Mouse (Mus musculus) limb, embryonic 12.5 days (tissue): Measurements from ENCODE around the gene Fads2. TPM values are rescaled to one million over a fixed set of nuclear protein-coding genes. Genes with fewer than 3 reads are reported as not detected.

Experiments used
- ATAC-seq: fragments of 200-750 bp; cut with Nextera tagmentation; 2 replicates; pipeline ENCODE4 v1.8.0; 2017; ENCODE audit warnings: low read depth, moderate TSS enrichment; ENCODE audit not compliant: insufficient number of reproducible peaks, insufficient read depth, low FRiP score, low TSS enrichment
- H3K27ac ChIP-seq: fragments of 300-500 bp; sonication (generic); 2 replicates; pipeline ENCODE4 v1.5.1; 2016; ENCODE audit warnings: mild to moderate bottlenecking, moderate library complexity
- H3K27me3 ChIP-seq: fragments of 300-500 bp; sonication (generic); 2 replicates; pipeline ENCODE4 v1.6.1; 2016; ENCODE audit warnings: mild to moderate bottlenecking, moderate library complexity
- H3K36me3 ChIP-seq: fragments of 300-500 bp; sonication (generic); 2 replicates; pipeline ENCODE4 v1.6.1; 2016; ENCODE audit warnings: mild to moderate bottlenecking, moderate library complexity
- H3K4me1 ChIP-seq: fragments of 300-500 bp; sonication (generic); replicated peaks from 2 replicates; pipeline ENCODE4 v1.6.1; 2016
- H3K4me2 ChIP-seq: fragments of 300-500 bp; sonication (generic); 2 replicates; pipeline ENCODE4 v1.6.1; 2016; ENCODE audit warnings: mild to moderate bottlenecking, moderate library complexity
- H3K4me3 ChIP-seq: fragments of 300-500 bp; sonication (generic); replicated peaks from 2 replicates; pipeline ENCODE4 v1.5.1; 2016; ENCODE audit warnings: mild to moderate bottlenecking
- H3K9ac ChIP-seq: fragments of 300-500 bp; sonication (generic); replicated peaks from 2 replicates; pipeline ENCODE4 v1.6.1; 2016; ENCODE audit warnings: mild to moderate bottlenecking, moderate library complexity
- H3K9me3 ChIP-seq: fragments of 300-500 bp; sonication (generic); 2 replicates; pipeline ENCODE4 v1.6.1; 2016; ENCODE audit warnings: mild to moderate bottlenecking, moderate library complexity
- WGBS: fragments of 180-500 bp; shearing (Covaris S2); methylation state at CpG from one replicate; pipeline ENCODE4 v1.1.7; 2016; 5-methylcytosine and 5-hydroxymethylcytosine counted together
- polyA plus RNA-seq: library from polyadenylated mRNA; unstranded; fragments of >200 nt; fragmentation: Nextera tagmentation; extraction: Ambion mirVana; gene quantifications from 2 replicates; pipeline ENCODE4 v1.2.1, GENCODE M21; 2016

The Fads2 gene
- polyA plus RNA-seq, 1 experiment from 2014 or later = 117 TPM

GRCm38 (mm10) chr19:10060783-10061590, 40.6 kb downstream of the Fads2 start:
- Histone ChIP-seq H3K4me1 (peaks cover 7% of the 10 kb centered on the region), H3K9me3 (no peaks in the 10 kb centered on the region), H3K4me3 (no peak overlapping the region), H3K4me2 (no peak overlapping the region), H3K27ac (peak overlapping the region; percentile 64), H3K9ac (no peak overlapping the region), H3K27me3 (no peaks in the 10 kb centered on the region), H3K36me3 (peaks cover 56% of the 10 kb centered on the region)
- WGBS = 63% methylated on average over 8 of the region's 8 CpGs
- no peak for ATAC-seq

GRCm38 (mm10) chr19:10059911-10060567, 41.5 kb downstream of the Fads2 start:
- no peak overlapping the region for H3K4me2 ChIP-seq
- H3K36me3 ChIP-seq = peaks cover 47% of the 10 kb centered on the region
- peaks cover 7% of the 10 kb centered on the region for H3K4me1 ChIP-seq
- H3K9ac ChIP-seq = no peak overlapping the region
- H3K4me3 ChIP-seq = no peak overlapping the region
- WGBS = 57% methylated on average over 10 of the region's 10 CpGs
- peak; percentile 28; the same call in 1 of the 2 replicates for ATAC-seq
- H3K27me3 ChIP-seq = no peaks in the 10 kb centered on the region
- H3K27ac ChIP-seq = peak overlapping the region; percentile 64
- no peaks in the 10 kb centered on the region for H3K9me3 ChIP-seq

GRCm38 (mm10) chr19:10058876-10059427, 42.6 kb downstream of the Fads2 start:
- H3K27ac ChIP-seq = no peak overlapping the region
- H3K4me1 ChIP-seq = peaks cover 7% of the 10 kb centered on the region
- ATAC-seq = no peak
- 65% methylated on average over 9 of the region's 9 CpGs for WGBS
- peaks cover 36% of the 10 kb centered on the region for H3K36me3 ChIP-seq
- H3K9me3 ChIP-seq = no peaks in the 10 kb centered on the region
- no peak overlapping the region for H3K9ac ChIP-seq
- H3K4me2 ChIP-seq = no peak overlapping the region
- H3K4me3 ChIP-seq = no peak overlapping the region
- no peaks in the 10 kb centered on the region for H3K27me3 ChIP-seq

- 88% methylated on average over 1 of the region's 1 CpGs for WGBS
- Histone ChIP-seq H3K36me3 (peaks cover 30% of the 10 kb centered on the region), H3K27me3 (no peaks in the 10 kb centered on the region), H3K27ac (no peak overlapping the region), H3K4me2 (no peak overlapping the region), H3K9me3 (no peaks in the 10 kb centered on the region), H3K4me3 (no peak overlapping the region), H3K9ac (no peak overlapping the region), H3K4me1 (peaks cover 7% of the 10 kb centered on the region)
- ATAC-seq = no peak
These were observed 43.2 kb downstream of the Fads2 start for GRCm38 (mm10) chr19:10058352-10058825.

- no peak for ATAC-seq
- 64% methylated on average over 11 of the region's 11 CpGs for WGBS
- no peak overlapping the region; the same call in 1 of the 2 replicates for H3K9ac ChIP-seq
- H3K9me3 ChIP-seq = no peaks in the 10 kb centered on the region
- no peak overlapping the region for H3K27ac ChIP-seq
- H3K4me2 ChIP-seq = no peak overlapping the region
- H3K4me3 ChIP-seq = no peak overlapping the region
- no peaks in the 10 kb centered on the region for H3K27me3 ChIP-seq
- peaks cover 7% of the 10 kb centered on the region for H3K4me1 ChIP-seq
- H3K36me3 ChIP-seq = peaks cover 24% of the 10 kb centered on the region
These were observed 43.8 kb downstream of the Fads2 start for GRCm38 (mm10) chr19:10057486-10058351.

- Histone ChIP-seq H3K4me2 (no peak overlapping the region), H3K4me3 (no peak overlapping the region), H3K36me3 (peaks cover 13% of the 10 kb centered on the region), H3K9me3 (no peaks in the 10 kb centered on the region), H3K27me3 (no peaks in the 10 kb centered on the region), H3K9ac (no peak overlapping the region), H3K27ac (no peak overlapping the region), H3K4me1 (peaks cover 7% of the 10 kb centered on the region)
- 89% methylated on average over 3 of the region's 3 CpGs for WGBS
- no peak for ATAC-seq
These were observed 44.9 kb downstream of the Fads2 start for GRCm38 (mm10) chr19:10056686-10057085.

GRCm38 (mm10) chr19:10055783-10056660, 45.5 kb downstream of the Fads2 start:
- H3K27ac ChIP-seq = no peak overlapping the region
- no peak for ATAC-seq

GRCm38 (mm10) chr19:10055261-10055660, 46.3 kb downstream of the Fads2 start:
- no peaks in the 10 kb centered on the region for H3K27me3 ChIP-seq
- H3K27ac ChIP-seq = no peak overlapping the region
- 89% methylated on average over 3 of the region's 3 CpGs for WGBS
- no peaks in the 10 kb centered on the region for H3K9me3 ChIP-seq
- no peak overlapping the region for H3K4me2 ChIP-seq
- no peak overlapping the region for H3K4me3 ChIP-seq
- H3K9ac ChIP-seq = no peak overlapping the region
- peaks cover 4% of the 10 kb centered on the region; the same call in 1 of the 2 replicates for H3K36me3 ChIP-seq
- H3K4me1 ChIP-seq = peaks cover 7% of the 10 kb centered on the region
- ATAC-seq = no peak

More at GRCm38 (mm10) chr19:10055783-10056660, 45.5 kb downstream of the Fads2 start:
- no peak overlapping the region for H3K9ac ChIP-seq
- H3K9me3 ChIP-seq = no peaks in the 10 kb centered on the region
- peaks cover 7% of the 10 kb centered on the region; the same call in 1 of the 2 replicates for H3K36me3 ChIP-seq
- H3K4me3 ChIP-seq = no peak overlapping the region
- H3K4me1 ChIP-seq = peaks cover 7% of the 10 kb centered on the region
- H3K27me3 ChIP-seq = no peaks in the 10 kb centered on the region
- 85% methylated on average over 22 of the region's 22 CpGs for WGBS
- no peak overlapping the region for H3K4me2 ChIP-seq

- H3K4me3 ChIP-seq = no peak overlapping the region
- ATAC-seq = no peak
- WGBS = 87% methylated on average over 6 of the region's 6 CpGs
These were observed 47.0 kb downstream of the Fads2 start for GRCm38 (mm10) chr19:10054361-10055075.

More at GRCm38 (mm10) chr19:10054361-10055075, 47.0 kb downstream of the Fads2 start:
- no peak overlapping the region for H3K9ac ChIP-seq
- peaks cover 4% of the 10 kb centered on the region; the same call in 1 of the 2 replicates for H3K36me3 ChIP-seq
- no peak overlapping the region for H3K27ac ChIP-seq
- no peaks in the 10 kb centered on the region for H3K27me3 ChIP-seq
- peaks cover 10% of the 10 kb centered on the region for H3K4me1 ChIP-seq
- no peaks in the 10 kb centered on the region for H3K9me3 ChIP-seq
- H3K4me2 ChIP-seq = no peak overlapping the region
